Mouse (Mus musculus) liver (tissue): ENCODE measurements around the gene Tas2r119.
"Not testable (repeated sequence)": the region's sequence is repeated elsewhere in the genome, so short reads cannot be mapped to it uniquely, and the experiment has no call there.

Source experiments
- DNase-seq: peaks from one replicate; pipeline ENCODE4 v3.0.0-alpha.2; 2020; ENCODE audit warnings: mixed read lengths

Tas2r119 gene

DNA sequence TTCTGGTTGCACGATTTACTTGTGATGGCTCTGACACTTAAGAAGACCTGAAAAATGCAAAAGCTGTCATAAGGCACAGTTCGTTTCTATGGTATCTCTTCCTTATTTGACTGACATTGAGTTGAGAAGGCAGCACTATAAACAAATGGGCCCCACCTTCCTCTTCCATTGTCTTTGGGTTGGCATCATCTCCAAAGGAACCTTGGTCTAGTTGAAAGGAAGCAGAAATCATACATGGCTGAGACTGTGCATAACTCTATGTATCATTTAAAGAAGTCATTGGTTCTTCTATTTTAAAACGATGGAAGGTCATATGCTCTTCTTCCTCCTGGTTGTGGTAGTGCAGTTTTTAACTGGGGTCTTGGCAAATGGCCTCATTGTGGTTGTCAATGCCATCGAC is at the start of gene Tas2r119:
Gene Tas2r119, plus strand, starts transcription at position 301 of the 400 bp plus-strand sequence.
- DNase-seq = no peak

DNA sequence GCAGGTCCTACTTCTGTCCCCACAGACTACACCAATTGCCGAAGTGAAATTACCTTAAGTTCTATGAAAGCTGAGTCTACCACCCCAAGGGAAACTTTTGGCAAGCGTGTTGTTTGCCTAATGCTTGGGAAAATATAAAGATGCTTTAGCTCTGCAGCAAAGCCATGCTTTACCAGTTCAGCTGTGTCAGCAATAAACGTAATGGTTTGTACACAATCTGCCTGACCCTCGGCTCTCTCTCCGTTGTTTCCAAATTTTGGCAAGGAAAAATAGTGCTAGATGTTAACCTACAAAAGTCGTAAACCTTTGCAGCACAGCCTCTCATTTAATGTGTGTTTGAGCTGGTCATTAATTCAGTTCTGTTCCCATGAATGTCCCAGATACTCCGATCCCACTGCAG is 44.8 kb upstream of the Tas2r119 start:
- DNase-seq = no peak

DNA sequence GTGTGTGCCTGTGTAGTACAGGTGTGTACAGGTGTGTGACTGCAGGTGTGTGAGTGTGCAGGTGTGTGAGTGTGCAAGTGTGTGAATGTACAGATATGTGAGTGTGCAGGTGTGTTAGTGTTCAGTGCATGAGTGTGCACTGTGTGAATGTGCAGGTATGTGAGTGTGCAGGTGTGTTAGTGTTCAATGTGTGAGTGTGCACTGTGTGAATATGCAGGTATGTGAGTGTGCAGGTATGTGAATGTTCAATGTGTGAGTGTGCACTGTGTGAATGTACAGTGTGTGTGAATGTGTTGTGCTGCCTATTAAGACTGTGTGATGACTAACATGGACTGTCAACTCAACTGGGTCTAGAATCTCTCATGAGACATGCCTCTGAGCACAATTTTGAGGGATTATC is 35.4 kb upstream of the Tas2r119 start:
- no peak for DNase-seq

DNA sequence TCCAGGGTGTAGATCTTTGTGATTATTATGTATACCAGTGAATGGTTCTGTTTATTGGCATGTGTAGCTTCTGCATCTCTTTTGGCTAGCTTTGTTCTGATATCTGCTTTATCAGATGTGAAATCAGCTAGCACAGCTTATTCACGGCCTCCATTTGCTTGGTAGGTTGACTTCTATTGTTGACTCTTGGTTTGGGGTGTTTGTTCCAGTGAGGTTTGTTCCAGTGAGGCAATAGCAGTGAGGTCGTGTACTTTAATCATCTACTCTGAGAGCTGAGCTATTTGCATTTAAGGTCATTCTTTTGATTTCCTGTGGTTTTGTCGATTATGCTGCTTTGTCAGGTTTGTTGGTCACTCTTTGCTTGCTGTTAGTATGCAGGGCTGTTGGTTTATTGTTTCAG is 32.8 kb upstream of the Tas2r119 start:
- no peak for DNase-seq

DNA sequence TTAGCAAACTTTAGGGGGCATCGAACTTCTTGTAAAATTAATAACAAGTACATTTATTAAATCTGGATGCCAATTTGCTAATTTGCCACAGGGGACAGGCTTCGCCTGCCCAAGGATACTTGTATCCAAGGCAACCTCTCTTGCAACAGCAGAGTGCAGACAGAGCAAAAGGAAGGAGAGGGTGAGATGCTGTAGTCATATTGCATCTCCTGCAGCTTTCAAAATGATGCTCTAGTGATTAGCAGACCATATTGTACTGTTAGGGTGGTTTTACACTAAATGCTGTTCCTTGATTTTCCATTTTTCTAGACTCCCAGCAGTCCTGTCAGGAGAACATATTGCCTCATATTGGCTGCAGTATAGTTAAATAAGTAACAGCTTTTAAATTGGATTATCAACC is 23.7 kb upstream of the Tas2r119 start:
- no peak for DNase-seq

DNA sequence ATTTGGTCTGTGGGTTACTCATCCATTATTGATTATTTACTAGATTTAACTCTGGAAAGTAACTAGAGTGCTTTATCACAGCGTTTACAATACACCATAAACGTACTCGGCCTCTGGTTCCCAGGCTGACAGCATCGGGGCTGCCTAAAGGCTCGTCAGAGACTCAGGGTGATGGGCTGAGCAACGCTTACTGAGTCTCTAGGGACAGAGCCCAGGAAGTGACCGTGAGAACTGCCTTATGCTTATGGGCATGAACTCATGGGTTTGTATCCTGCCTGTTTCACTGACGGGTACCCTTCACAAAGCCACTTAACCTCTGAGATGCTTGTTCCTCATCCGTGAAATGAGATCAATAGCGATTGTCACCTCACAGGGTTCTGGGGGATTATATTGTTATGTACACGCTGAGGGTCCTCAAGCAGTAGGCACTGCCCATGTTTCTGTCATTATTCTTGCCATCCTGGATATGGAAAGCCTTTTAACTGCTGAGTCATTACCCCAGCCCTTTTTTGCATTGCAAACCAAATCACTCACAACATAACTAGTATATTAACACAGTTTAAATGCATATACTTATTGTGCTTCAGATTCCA is 23.1 kb upstream of the Tas2r119 start:
- no peak for DNase-seq

DNA sequence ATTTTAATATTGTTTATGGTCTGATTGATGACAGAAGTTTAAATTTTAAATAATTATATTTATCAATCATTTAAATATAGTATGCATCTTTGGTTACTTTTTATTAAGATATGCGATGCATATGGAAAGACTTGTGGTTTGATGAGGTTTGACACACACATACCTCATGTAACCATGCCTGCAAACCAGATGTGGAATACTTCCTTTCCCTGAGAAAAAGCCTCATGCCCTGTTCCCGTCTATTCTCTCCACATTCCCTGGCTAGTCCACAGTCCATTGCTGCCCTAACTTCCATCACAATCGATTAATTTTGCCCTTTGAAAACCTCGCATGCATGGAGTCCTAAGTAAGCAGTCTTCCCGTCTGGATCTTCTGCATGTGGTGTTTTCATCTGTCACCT is 21.0 kb upstream of the Tas2r119 start:
- DNase-seq = no peak

DNA sequence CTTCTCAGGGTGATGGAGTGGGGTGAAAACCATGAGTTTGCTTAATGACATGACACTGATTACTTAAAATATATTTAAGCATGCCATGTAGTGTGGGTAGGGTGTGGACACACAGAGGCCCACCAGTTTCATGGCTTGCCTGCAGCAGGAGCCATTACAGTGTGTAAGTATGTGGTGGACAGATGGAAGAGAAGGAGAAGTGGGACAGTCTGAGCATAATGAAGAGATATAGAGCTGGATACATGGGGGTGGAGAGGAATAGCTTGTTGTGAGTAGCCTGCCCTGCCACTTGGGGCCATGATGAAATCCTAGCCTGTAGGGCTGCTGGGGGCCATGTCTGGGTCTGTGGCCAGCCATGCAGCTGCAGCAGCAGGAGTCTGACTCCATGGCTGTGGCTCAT is 16.8 kb upstream of the Tas2r119 start:
- no peak for DNase-seq

DNA sequence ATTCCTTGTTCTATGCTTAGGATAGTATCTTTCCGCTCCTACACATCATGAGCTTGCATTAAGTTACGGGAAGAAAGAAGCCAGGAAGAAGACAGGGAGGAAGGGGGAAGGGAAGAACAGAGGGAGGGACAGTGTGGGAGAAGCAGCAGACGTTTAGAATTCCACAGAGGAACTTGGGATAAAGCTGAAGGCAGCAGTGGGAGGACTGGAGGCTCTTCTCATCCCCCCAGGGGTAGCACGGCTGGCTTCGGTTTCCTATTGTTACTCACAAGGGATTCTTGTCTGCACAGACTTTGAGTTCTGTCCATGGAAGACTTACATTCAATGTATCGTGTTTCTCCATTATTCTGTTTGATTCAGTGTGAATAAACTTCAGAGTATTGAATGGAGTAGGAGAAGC is 5.3 kb upstream of the Tas2r119 start:
- DNase-seq = no peak

DNA sequence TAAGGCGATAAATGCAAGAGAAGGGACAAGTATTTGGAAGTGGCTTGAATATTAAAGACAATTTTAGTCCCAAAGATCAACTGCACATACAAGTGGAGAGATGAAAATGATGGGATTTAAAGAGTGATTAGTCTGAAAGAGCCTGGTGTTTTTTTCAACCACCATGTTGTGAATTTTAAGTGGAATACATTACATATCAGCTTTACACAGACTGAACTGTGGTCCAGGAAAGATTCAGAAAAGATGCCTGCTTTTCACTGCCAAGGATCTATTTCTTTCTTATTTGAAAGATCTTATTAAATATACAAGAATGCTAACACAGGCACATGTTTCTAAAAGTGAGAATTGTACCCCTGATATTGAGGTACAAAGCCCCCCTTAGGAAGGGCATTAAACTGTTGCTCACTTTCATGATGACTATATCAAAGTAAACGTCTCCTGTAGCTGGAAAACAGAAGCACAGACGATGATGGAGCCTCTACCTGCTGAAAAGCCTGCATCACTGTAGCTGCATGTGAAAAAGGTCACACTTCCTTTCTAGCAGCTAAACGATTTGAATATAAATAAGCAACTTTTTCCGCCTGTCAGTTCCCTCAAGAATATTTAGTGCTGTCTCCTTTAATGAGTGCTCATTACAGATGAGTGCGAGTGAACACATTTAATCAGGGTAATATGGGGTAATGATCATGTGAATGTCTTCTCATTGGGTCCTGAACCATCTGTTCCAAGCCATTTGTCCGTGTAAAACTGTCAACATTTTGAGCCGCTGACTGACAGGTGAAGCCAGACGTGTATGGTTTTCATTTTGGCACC is 4.7 kb upstream of the Tas2r119 start:
- no peak for DNase-seq

DNA sequence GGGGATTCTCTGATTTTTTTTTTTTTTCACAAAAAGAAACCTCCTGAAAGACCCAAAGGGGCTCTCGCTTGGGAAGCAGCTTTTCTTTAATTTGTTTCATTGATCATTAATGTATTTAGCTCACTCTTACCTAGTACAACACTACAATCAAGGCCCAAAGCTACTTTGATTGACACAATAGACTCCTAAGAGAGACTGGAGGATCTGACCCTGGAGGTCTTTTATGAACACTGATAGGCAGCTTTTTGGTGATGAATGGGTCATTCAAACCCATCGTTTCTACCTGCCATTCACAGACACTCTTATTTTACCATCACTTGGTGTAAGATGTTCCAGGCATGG is 4.1 kb upstream of the Tas2r119 start:
- no peak for DNase-seq

DNA sequence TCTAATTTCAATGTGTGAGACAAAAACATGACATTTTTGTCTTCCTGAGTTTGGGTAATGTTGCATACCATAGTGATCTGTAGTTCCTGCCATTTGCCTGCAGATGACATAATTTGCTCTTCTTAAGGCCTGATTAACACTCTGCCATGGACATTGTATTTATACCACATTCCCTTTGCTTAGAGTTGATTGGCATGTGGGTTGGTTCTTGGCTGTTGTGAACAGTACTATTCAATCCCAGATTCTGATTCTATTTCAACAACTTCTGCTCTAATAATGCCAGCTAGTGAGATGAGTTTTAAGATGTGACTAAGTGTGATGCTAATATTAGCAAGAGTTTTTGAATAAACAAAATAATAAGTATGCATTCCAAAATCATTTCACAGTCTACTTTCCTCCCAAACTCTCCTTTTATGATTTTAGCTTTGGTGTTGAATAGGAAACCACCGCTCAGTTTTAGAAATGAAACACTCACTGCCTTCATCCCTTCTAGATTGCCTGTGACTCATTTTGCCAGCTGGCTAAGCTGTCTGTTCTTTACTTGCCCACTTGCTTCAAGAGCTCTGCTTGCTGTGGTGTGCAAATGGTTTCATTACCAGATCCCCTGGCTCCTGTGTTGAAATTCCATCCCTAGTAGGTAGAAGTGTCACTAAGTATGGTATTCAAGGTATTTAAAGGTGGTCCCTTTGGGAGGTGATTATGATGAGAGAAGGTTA is 3.1 kb downstream of the Tas2r119 start:
- DNase-seq = no peak

DNA sequence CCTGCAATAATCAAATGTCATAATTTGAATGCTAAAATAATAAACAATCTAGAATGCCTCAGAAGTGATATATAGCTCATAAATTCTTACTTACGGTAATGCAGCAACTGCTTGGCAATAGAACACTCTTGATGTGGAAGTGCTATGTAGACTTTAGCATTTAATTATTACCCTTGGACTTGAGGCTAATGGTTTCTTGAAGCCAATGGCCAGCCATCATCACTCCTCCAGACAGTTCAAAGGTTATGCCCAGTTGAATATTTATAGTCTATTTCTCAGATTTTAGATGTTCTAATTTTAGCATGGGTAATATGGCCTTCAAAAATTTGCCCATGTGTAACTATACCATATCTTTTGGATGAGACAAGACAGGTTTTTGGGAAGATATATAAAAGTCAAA is 4.9 kb downstream of the Tas2r119 start:
- DNase-seq = no peak

DNA sequence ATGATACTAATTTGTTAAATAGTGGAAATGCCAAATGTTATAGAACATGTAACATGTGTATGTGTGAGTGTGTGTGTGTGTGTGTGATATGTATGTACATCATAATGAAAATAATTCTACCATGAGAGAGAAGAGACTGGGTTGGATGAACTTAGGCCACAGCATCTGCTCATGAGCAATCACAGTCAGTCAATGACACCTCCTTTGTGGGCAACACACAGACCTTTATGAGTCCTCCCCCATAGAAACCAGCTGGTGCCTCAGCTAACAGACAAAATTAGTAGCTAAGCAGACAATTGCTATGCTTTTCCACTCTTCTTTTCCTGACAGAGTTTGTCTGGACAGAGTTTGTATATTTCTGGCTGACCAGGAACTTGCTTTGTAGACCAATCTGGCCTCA is 7.9 kb downstream of the Tas2r119 start:
- no peak for DNase-seq

DNA sequence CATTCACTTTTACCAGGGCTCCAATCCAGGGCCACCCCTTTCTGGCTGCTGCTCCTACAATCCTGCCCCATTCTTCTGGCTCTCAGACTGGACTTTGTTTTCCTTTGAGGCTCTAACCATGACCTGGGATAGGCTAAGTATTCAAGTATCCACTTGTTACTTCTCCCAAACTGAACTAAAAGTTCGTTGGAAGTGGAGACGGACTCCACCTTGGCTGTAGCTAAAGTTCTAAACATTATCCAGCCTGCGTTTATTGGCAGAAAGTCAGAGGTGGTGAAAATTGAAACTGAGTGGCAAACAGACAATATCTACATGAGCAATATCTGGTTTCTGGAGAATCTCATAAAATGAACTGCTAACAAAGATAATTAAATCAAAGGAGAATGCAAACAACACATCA is 12.8 kb downstream of the Tas2r119 start:
- DNase-seq = no peak

DNA sequence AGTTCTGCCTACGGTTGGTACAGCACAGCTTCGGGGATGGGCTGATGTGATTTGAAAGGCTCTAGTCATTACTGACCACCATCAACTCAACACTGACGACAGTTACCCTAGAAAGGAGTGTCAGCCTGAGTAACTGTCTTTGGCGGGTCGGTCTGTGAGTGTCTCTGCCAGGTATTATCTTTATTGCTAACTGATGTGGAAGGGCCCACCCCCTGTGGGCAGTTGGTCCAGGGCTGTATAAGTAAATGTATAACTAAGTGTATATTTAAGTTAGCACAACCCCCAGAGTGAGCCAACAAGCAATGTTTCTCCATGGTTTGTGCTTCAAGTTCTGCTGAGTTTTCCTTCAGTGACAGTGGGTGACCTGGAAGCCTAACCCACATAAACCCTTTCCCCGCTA is 13.3 kb downstream of the Tas2r119 start:
- no peak for DNase-seq

DNA sequence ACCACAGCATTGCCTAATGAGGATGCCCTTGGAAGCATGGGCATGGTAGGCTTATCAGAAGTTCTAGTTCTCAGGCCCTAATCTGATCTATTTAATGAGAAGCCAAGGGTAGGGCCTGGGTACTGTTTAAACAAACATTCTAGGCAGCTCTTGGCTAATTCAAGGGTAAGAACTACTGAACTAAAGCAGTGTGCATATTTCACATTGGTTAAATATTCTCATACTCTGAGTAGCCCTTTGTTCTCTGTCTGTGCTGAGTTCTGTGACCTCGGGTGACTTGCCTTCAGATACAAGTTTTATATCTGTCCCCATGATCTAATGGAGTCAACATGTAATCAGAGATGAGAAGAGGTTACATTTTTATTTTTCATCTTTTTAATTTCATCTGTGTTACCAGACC is 15.9 kb downstream of the Tas2r119 start:
- DNase-seq = no peak

DNA sequence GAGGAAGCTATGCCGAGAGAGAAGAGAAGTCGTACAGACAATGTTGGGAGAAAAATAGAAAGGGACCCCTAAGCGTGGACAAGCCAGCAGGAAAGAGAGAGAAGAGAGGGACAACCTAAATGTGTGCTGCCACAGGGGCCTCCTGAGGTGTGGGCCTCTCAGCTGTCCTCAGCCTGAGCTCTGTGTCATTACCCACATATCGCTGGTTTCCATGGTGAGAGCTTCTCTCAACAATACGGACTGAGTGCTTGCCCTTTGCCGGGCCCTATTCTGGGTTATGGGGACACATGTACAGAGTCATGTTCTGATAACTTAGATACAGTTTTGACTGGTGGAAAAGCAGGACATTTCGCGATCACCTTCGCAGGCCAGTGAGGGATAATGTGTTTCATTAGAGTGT is 21.0 kb downstream of the Tas2r119 start:
- DNase-seq = no peak

DNA sequence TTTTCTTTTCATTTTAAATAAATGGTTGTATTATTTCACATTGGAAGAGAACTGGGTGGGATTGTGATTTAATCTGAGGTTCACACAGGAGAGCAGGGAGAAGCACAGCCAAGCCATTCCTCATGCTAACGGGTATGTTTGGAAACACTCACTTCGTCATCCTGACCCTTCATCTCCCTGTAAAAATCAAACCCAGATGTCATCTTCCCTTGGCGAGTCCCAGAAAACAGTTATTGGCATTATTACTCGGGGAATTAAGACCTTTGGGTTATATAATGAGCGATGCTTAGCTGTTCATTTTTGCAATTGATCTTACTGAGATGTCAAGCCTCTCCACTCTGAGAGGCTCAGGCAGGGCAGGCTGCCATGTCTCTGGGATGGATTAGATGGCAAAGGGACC is 21.5 kb downstream of the Tas2r119 start:
- DNase-seq = no peak

DNA sequence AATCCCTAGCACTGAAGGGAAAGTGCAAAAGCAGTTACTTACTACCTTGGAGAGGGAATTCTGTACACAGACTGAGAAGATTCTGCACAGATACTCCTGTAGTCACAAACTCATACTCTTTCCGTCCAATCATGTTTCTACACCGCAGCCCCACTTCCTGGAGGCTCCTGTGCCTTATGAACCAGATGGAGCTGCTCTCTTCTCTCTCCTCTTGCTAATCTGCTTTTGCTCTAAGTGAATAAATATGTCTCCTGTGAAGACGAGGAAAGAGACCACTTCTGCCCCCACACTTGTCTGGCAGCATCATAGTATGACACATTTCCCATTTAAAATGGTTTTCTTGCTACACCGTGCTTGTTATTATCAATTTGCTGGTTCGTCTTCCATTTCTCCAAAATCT is 26.2 kb downstream of the Tas2r119 start:
- no peak for DNase-seq

DNA sequence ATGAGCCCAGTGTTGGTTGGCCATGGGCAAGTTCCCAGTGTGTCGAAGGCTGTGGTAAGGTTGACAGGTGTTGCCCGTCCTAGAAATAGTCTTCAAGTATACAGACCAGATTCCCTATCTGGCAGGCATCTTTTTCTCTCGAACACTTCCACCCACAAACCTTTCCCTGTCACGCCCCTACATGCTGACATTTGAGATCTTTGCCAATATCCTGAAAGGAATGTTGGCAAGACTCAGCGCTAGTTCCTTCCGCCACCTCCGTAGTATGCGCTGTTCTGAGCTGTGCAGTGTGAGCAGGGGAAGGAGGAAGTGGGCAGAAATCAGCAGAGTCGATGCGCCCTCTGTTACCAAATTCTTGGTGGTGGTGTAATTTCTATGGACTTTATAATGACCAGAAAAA is 27.8 kb downstream of the Tas2r119 start:
- DNase-seq = no peak

DNA sequence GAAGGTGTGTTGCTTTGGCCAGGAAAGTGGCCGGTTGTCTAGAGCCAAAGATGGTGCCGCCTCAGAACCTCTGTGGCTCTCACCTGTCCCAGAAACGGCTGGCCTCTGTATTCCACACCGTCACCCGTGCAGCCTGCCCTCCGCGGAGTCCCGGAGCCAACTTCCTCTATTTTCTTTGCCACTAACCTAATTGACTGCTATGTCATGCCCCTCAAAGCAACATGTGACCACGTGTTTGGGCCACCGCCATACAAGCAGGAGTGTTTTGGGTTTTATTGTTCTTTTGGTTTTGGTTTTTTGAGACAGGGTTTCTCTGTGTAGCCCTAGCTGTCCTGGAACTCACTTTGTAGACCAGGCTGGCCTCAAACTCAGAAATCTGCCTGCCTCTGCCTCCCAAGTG is 37.6 kb downstream of the Tas2r119 start:
- DNase-seq = not testable (repeated sequence)

DNA sequence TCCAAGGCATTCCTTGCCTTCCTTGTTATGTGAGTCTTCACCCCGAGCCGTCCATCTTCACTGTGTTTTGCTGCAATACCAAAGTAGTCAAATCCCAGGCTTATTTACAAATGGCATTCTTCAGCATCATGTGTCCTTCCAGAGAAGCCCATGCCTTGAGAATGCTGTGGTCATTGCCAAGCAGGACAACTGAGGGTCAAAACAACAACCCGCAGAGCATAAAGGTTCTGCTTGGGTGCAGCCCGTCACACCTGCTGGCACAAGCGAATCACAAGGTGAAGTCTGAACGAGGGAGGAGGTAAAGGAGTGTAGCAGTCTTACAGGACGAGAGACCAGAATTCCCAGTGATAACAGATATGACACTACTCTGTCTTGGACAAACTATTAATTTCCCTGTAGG is 45.9 kb downstream of the Tas2r119 start:
- DNase-seq = no peak

DNA sequence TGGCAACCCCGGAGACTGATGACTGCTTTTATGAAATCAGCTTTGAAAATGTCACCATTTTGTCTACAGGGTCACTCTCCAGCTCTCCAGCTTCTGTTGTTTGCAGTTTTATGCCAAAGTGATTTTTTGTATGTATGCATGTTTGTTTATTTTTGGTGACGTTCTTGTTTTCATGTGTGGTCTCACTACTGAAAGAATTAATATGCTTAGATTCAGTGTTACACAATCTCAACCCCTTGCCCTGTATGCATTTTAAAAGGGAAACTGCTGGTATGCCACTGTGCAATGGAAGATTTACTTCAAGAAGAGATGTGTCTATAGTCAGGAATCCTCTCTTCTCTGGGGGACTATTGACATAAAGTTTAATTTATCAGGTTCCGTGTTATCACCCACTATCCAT is 48.3 kb downstream of the Tas2r119 start:
- no peak for DNase-seq
